Mouse (Mus musculus): ENCODE results near the gene Sfpq. TPM values are rescaled to one million over a fixed set of nuclear protein-coding genes. Genes with fewer than 3 reads are reported as not detected.

Gene Sfpq
- polyA plus RNA-seq, 1 experiment, result 87.5 TPM

DNA sequence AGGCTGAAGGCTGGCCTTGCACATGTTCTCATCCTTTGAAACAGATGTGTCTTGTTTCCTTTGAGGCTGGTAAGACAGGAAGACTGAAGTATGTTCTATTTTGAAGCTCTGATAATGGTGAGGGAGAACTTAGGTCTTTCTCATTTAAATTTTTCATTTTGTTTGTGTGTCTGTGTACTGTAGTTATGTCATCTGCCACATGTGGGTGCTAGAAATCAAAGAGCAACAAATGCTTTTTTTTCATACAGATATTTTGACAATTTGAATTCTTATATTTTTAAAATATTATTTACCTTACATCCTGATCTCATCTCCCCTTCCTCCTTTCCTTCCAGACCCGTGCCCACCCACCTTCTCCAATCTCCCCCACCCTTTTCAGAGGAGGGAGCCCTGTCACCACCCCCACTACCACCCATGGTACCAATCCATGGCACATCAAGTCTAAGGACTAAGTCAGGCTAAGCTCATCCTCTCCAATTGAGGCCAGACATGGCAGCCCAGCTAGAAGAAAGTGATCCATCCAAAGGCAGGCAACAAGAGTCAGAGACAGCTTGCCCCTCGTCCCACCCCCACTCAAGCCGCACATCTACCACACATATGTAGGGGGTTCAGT is 18.9 kb downstream of the Sfpq start:
- no peak overlapping the region for H3K4me2 ChIP-seq (ENCODE audit: low read depth)
- no peaks in the 10 kb centered on the region for H3K79me2 ChIP-seq (ENCODE audit: control insufficient read depth, insufficient read depth)
- no peak overlapping the region for H3ac ChIP-seq (ENCODE audit: control insufficient read depth, insufficient read length)
- H3K36me3 ChIP-seq (ENCODE audit: control insufficient read depth, insufficient read depth), result peaks cover 47% of the 10 kb centered on the region
- H3K4me3 ChIP-seq, result no peak overlapping the region
- peak; percentile 41 for TF ChIP-seq POLR2A (IDR thresholded peaks at IDR 0.05; ENCODE audit: insufficient read length, low read depth)
- TF ChIP-seq CEBPB (IDR thresholded peaks at IDR 0.05; ENCODE audit: insufficient read depth, poor library complexity, severe bottlenecking), result no peak
- TF ChIP-seq POLR2AphosphoS2 (IDR thresholded peaks at IDR 0.05; ENCODE audit: insufficient read length, low read depth), result peak; percentile 80
- H3K27me3 ChIP-seq (ENCODE audit: control insufficient read depth, insufficient read depth, insufficient read length), result no peaks in the 10 kb centered on the region

- Histone ChIP-seq H3K27me3 (ENCODE audit: control insufficient read depth, insufficient read depth, insufficient read length) (no peaks in the 10 kb centered on the region), H3K36me3 (ENCODE audit: control insufficient read depth, insufficient read depth) (peaks cover 27% of the 10 kb centered on the region), H3K79me2 (ENCODE audit: control insufficient read depth, insufficient read depth) (no peaks in the 10 kb centered on the region), H3K4me2 (ENCODE audit: low read depth) (no peak overlapping the region), H3K4me3 (no peak overlapping the region), H3ac (ENCODE audit: control insufficient read depth, insufficient read length) (no peak overlapping the region)
- TF ChIP-seq TCF12 (IDR thresholded peaks at IDR 0.05; ENCODE audit: insufficient read depth, poor library complexity, severe bottlenecking) (no peak), POLR2A (IDR thresholded peaks at IDR 0.05; ENCODE audit: insufficient read length, low read depth) (no peak), MYOG (IDR thresholded peaks at IDR 0.05; ENCODE audit: control insufficient read depth in 1 of 3, insufficient read depth in 1 of 3, insufficient read length in 2 of 3, low read depth in 2 of 3) (no peak), E2F4 (IDR thresholded peaks at IDR 0.05; ENCODE audit: insufficient read depth) (no peak), TCF3 (IDR thresholded peaks at IDR 0.05; ENCODE audit: insufficient read length, low read depth) (no peak), MYOD1 (IDR thresholded peaks at IDR 0.05; ENCODE audit: control insufficient read depth in 1 of 3, insufficient read length in 2 of 3, low read depth in 2 of 3) (no peak), MAX (IDR thresholded peaks at IDR 0.05; ENCODE audit: low read depth) (no peak), POLR2AphosphoS2 (IDR thresholded peaks at IDR 0.05; ENCODE audit: insufficient read length, low read depth) (no peak), USF1 (IDR thresholded peaks at IDR 0.05; ENCODE audit: low read depth) (no peak), CEBPB (IDR thresholded peaks at IDR 0.05; ENCODE audit: insufficient read depth, poor library complexity, severe bottlenecking) (no peak), REST (IDR thresholded peaks at IDR 0.05; ENCODE audit: insufficient read depth, insufficient read length) (no peak), SRF (IDR thresholded peaks at IDR 0.05; ENCODE audit: control insufficient read depth, insufficient read length, low read depth) (no peak)
Measured at GRCm38 (mm10) chr4:127043540-127043939, 22.4 kb downstream of the Sfpq start.

DNA sequence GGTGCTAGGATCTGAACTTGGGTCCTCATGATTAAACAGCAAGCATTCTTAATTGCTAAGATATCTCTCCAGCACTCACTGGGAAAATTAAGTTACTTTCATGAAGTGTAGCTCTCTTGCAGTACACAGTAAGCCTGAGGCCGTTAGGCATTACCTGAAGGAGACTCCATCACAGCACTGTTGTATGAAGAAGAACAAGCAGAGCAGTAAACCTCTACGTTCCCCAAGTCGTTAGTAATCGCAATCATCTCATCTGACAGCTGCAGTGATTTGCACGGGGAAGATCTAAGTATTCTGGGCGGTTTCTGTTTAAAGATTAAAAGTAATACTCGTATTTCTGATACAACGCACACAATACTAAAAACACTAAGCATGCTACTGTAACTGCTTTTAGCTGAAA is 30.0 kb downstream of the Sfpq start:
- H3K4me2 ChIP-seq (ENCODE audit: low read depth), result no peak overlapping the region
- no peaks in the 10 kb centered on the region for H3K27me3 ChIP-seq (ENCODE audit: control insufficient read depth, insufficient read depth, insufficient read length)
- no peak overlapping the region for H3K4me3 ChIP-seq
- no peaks in the 10 kb centered on the region for H3K79me2 ChIP-seq (ENCODE audit: control insufficient read depth, insufficient read depth)
- TF ChIP-seq MAX (IDR thresholded peaks at IDR 0.05; ENCODE audit: low read depth) (no peak), USF1 (IDR thresholded peaks at IDR 0.05; ENCODE audit: low read depth) (no peak), MYOG (IDR thresholded peaks at IDR 0.05; ENCODE audit: control insufficient read depth in 1 of 3, insufficient read depth in 1 of 3, insufficient read length in 2 of 3, low read depth in 2 of 3) (no peak), MYOD1 (IDR thresholded peaks at IDR 0.05; ENCODE audit: control insufficient read depth in 1 of 3, insufficient read length in 2 of 3, low read depth in 2 of 3) (no peak), POLR2A (IDR thresholded peaks at IDR 0.05; ENCODE audit: insufficient read length, low read depth) (no peak), REST (IDR thresholded peaks at IDR 0.05; ENCODE audit: insufficient read depth, insufficient read length) (no peak), CEBPB (IDR thresholded peaks at IDR 0.05; ENCODE audit: insufficient read depth, poor library complexity, severe bottlenecking) (no peak), POLR2AphosphoS2 (IDR thresholded peaks at IDR 0.05; ENCODE audit: insufficient read length, low read depth) (no peak), E2F4 (IDR thresholded peaks at IDR 0.05; ENCODE audit: insufficient read depth) (no peak), TCF12 (IDR thresholded peaks at IDR 0.05; ENCODE audit: insufficient read depth, poor library complexity, severe bottlenecking) (no peak), SRF (IDR thresholded peaks at IDR 0.05; ENCODE audit: control insufficient read depth, insufficient read length, low read depth) (no peak), TCF3 (IDR thresholded peaks at IDR 0.05; ENCODE audit: insufficient read length, low read depth) (no peak)
- peaks cover 25% of the 10 kb centered on the region for H3K36me3 ChIP-seq (ENCODE audit: control insufficient read depth, insufficient read depth)
- H3ac ChIP-seq (ENCODE audit: control insufficient read depth, insufficient read length), result no peak overlapping the region

DNA sequence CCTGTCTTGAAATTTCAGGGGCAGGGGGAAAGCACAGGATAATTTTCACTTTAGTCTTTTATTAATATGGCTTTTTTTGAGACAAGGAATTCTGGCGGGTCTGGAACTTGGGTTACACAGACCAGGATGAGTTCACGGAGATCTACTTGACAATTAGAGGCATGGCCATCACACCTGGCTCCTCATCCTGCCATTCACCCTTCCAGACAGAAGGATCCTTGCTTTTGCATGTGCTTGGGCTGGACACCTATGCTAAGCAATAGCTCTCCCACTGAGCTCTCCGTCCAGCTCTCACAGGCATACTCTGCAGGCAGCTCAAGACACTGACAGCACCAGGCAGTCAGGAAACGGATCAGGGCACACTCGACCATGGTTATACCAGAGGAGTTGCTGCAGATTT is 31.9 kb downstream of the Sfpq start:
- Histone ChIP-seq H3K79me2 (ENCODE audit: control insufficient read depth, insufficient read depth) (no peaks in the 10 kb centered on the region), H3ac (ENCODE audit: control insufficient read depth, insufficient read length) (no peak overlapping the region), H3K36me3 (ENCODE audit: control insufficient read depth, insufficient read depth) (peaks cover 20% of the 10 kb centered on the region), H3K4me2 (ENCODE audit: low read depth) (no peak overlapping the region), H3K4me3 (no peak overlapping the region), H3K27me3 (ENCODE audit: control insufficient read depth, insufficient read depth, insufficient read length) (no peaks in the 10 kb centered on the region)
- TF ChIP-seq SRF (IDR thresholded peaks at IDR 0.05; ENCODE audit: control insufficient read depth, insufficient read length, low read depth), result no peak
- no peak for TF ChIP-seq MYOG (IDR thresholded peaks at IDR 0.05; ENCODE audit: control insufficient read depth in 1 of 3, insufficient read depth in 1 of 3, insufficient read length in 2 of 3, low read depth in 2 of 3)
- TF ChIP-seq MAX (IDR thresholded peaks at IDR 0.05; ENCODE audit: low read depth), result no peak
- no peak for TF ChIP-seq REST (IDR thresholded peaks at IDR 0.05; ENCODE audit: insufficient read depth, insufficient read length)
- TF ChIP-seq E2F4 (IDR thresholded peaks at IDR 0.05; ENCODE audit: insufficient read depth), result no peak
- no peak for TF ChIP-seq CEBPB (IDR thresholded peaks at IDR 0.05; ENCODE audit: insufficient read depth, poor library complexity, severe bottlenecking)
- TF ChIP-seq USF1 (IDR thresholded peaks at IDR 0.05; ENCODE audit: low read depth), result no peak
- no peak for TF ChIP-seq POLR2AphosphoS2 (IDR thresholded peaks at IDR 0.05; ENCODE audit: insufficient read length, low read depth)
- no peak for TF ChIP-seq MYOD1 (IDR thresholded peaks at IDR 0.05; ENCODE audit: control insufficient read depth in 1 of 3, insufficient read length in 2 of 3, low read depth in 2 of 3)
- TF ChIP-seq POLR2A (IDR thresholded peaks at IDR 0.05; ENCODE audit: insufficient read length, low read depth), result no peak
